Mouse (Mus musculus): Measurements from ENCODE around the gene Ncoa7.

GRCm38 (mm10) chr10:30775987-30776386 lies 27.1 kb downstream of the Ncoa7 start:
- TF ChIP-seq CTCF (IDR thresholded peaks at IDR 0.05; ENCODE audit: control insufficient read depth, insufficient read depth, insufficient read length) (no peak), FOSL1 (IDR thresholded peaks at IDR 0.05; ENCODE audit: insufficient read depth, low read length, poor library complexity, severe bottlenecking) (no peak), USF1 (IDR thresholded peaks at IDR 0.05; ENCODE audit: low read depth) (no peak), MYOD1 (IDR thresholded peaks at IDR 0.05; ENCODE audit: control insufficient read depth, insufficient read length, low read depth) (no peak), MAX (IDR thresholded peaks at IDR 0.05) (no peak), MYOG (IDR thresholded peaks at IDR 0.05; ENCODE audit: control insufficient read depth, extremely low read depth, insufficient read length) (no peak)

Data from C2C12 (cell line).